Mouse (Mus musculus): ENCODE results near the gene Hexim1. TPM values are rescaled to one million over a fixed set of nuclear protein-coding genes. Genes with fewer than 3 reads are reported as not detected.

The Hexim1 gene
- polyA plus RNA-seq, 1 experiment from 2014 or later: 3.9 TPM

- Histone ChIP-seq H3K9me3 (ENCODE audit: control insufficient read depth, low read length) (no peaks in the 10 kb centered on the region), H3K4me1 (ENCODE audit: control insufficient read depth, insufficient read depth, low read length) (peaks cover 30% of the 10 kb centered on the region), H3K4me3 (replicated peaks; ENCODE audit: low read depth, low read length) (peak overlapping the region; percentile 25; the same call in 1 of the 2 replicates), H3K36me3 (ENCODE audit: control insufficient read depth, insufficient read depth, low read length) (no peaks in the 10 kb centered on the region), H3K4me2 (ENCODE audit: low read length) (peak overlapping the region; percentile 52), H3K27ac (replicated peaks; ENCODE audit: low read depth, low read length) (no peak overlapping the region), H3K27me3 (ENCODE audit: control insufficient read depth, insufficient read depth, low read length) (peaks cover 26% of the 10 kb centered on the region), H3K9ac (replicated peaks; ENCODE audit: low read length) (peak overlapping the region; percentile 39; the same call in 1 of the 2 replicates)
- DNase-seq: no peak
- 6% methylated on average over 9 of the region's 9 CpGs for WGBS
- ATAC-seq (ENCODE audit: low FRiP score, low TSS enrichment): no peak
Measured at GRCm38 (mm10) chr11:103112552-103112912, 3.5 kb upstream of the Hexim1 start.

GRCm38 (mm10) chr11:103113005-103113404 lies 3.0 kb upstream of the Hexim1 start:
- Histone ChIP-seq H3K27ac (replicated peaks; ENCODE audit: low read depth, low read length) (no peak overlapping the region), H3K4me3 (replicated peaks; ENCODE audit: low read depth, low read length) (no peak overlapping the region), H3K4me1 (ENCODE audit: control insufficient read depth, insufficient read depth, low read length) (peaks cover 31% of the 10 kb centered on the region), H3K9ac (replicated peaks; ENCODE audit: low read length) (no peak overlapping the region), H3K4me2 (ENCODE audit: low read length) (no peak overlapping the region; the same call in 1 of the 2 replicates), H3K9me3 (ENCODE audit: control insufficient read depth, low read length) (no peaks in the 10 kb centered on the region), H3K27me3 (ENCODE audit: control insufficient read depth, insufficient read depth, low read length) (peaks cover 26% of the 10 kb centered on the region), H3K36me3 (ENCODE audit: control insufficient read depth, insufficient read depth, low read length) (no peaks in the 10 kb centered on the region)
- ATAC-seq (ENCODE audit: low FRiP score, low TSS enrichment) (no peak), DNase-seq (no peak)
- WGBS: 27% methylated on average over 12 of the region's 12 CpGs

GRCm38 (mm10) chr11:103113771-103114170 lies 2.3 kb upstream of the Hexim1 start:
- Histone ChIP-seq H3K4me3 (replicated peaks; ENCODE audit: low read depth, low read length) (no peak overlapping the region), H3K9ac (replicated peaks; ENCODE audit: low read length) (no peak overlapping the region), H3K4me1 (ENCODE audit: control insufficient read depth, insufficient read depth, low read length) (peaks cover 39% of the 10 kb centered on the region), H3K27me3 (ENCODE audit: control insufficient read depth, insufficient read depth, low read length) (peaks cover 26% of the 10 kb centered on the region), H3K9me3 (ENCODE audit: control insufficient read depth, low read length) (no peaks in the 10 kb centered on the region), H3K36me3 (ENCODE audit: control insufficient read depth, insufficient read depth, low read length) (no peaks in the 10 kb centered on the region), H3K27ac (replicated peaks; ENCODE audit: low read depth, low read length) (no peak overlapping the region), H3K4me2 (ENCODE audit: low read length) (no peak overlapping the region)
- ATAC-seq (ENCODE audit: low FRiP score, low TSS enrichment) (no peak), DNase-seq (no peak)
- 83% methylated on average over 4 of the region's 4 CpGs for WGBS

- ATAC-seq (ENCODE audit: low FRiP score, low TSS enrichment): no peak
Measured at GRCm38 (mm10) chr11:103114270-103114943, 1.6 kb upstream of the Hexim1 start.

DNA sequence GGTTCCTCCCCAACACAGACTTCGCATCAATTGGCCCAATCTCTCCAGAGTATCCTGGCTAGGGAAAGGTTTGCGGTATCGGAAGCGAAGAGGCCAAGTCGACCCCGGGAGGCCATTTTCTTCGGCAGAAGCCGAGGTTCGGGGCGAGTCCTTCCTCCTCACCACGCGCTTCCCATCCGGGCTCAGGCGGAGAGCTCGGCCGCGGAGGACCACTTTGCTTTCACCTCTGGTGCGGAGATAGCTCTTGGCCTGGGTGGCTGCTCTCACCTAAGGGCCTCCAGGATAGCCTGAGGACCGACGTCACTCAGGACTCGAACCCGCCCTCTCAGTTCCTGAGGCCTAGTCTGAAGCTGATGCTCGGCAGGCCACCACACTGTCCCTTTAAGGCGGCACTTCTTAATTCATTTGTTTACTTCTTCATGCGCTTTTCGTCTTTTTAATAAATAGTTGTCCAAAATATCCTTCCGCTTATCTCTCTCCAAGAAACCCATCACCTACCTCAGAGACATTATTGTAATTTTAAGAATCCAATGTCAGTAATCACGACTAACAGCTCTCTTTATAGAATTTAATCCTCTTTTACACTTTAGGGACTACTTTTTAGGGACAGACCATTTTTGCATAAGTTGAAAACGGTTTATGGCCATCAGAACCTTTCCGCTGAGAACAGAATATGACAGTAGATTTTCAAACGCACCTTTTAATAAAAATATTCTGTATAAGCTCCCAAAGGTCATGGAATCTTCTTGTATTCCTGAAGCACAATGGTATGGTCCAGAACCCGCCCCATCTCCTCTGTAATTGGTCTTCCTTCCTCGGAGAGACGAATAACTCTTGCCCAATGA lies 646 bp upstream of the Hexim1 start:
- peak overlapping the region; percentile 93 for H3K27ac ChIP-seq (replicated peaks; ENCODE audit: low read depth, low read length)
- 1% methylated on average over 34 of the region's 34 CpGs for WGBS
- H3K9ac ChIP-seq (replicated peaks; ENCODE audit: low read length): peak overlapping the region; percentile 73
- peaks cover 42% of the 10 kb centered on the region for H3K4me1 ChIP-seq (ENCODE audit: control insufficient read depth, insufficient read depth, low read length)
- H3K9me3 ChIP-seq (ENCODE audit: control insufficient read depth, low read length): no peaks in the 10 kb centered on the region
- ATAC-seq (ENCODE audit: low FRiP score, low TSS enrichment): peak; percentile 74
- no peaks in the 10 kb centered on the region for H3K36me3 ChIP-seq (ENCODE audit: control insufficient read depth, insufficient read depth, low read length)
- DNase-seq: peak; percentile 89
- peaks cover 26% of the 10 kb centered on the region for H3K27me3 ChIP-seq (ENCODE audit: control insufficient read depth, insufficient read depth, low read length)
- H3K4me3 ChIP-seq (replicated peaks; ENCODE audit: low read depth, low read length): peak overlapping the region; percentile 55
- H3K4me2 ChIP-seq (ENCODE audit: low read length): peak overlapping the region; percentile 71

More at GRCm38 (mm10) chr11:103114270-103114943, 1.6 kb upstream of the Hexim1 start:
- no peaks in the 10 kb centered on the region for H3K36me3 ChIP-seq (ENCODE audit: control insufficient read depth, insufficient read depth, low read length)
- WGBS: 85% methylated on average over 11 of the region's 11 CpGs
- DNase-seq: no peak
- H3K4me3 ChIP-seq (replicated peaks; ENCODE audit: low read depth, low read length): peak overlapping the region; percentile 55
- H3K4me1 ChIP-seq (ENCODE audit: control insufficient read depth, insufficient read depth, low read length): peaks cover 42% of the 10 kb centered on the region
- no peaks in the 10 kb centered on the region for H3K9me3 ChIP-seq (ENCODE audit: control insufficient read depth, low read length)
- H3K27ac ChIP-seq (replicated peaks; ENCODE audit: low read depth, low read length): no peak overlapping the region
- H3K27me3 ChIP-seq (ENCODE audit: control insufficient read depth, insufficient read depth, low read length): peaks cover 26% of the 10 kb centered on the region
- peak overlapping the region; percentile 71 for H3K4me2 ChIP-seq (ENCODE audit: low read length)
- H3K9ac ChIP-seq (replicated peaks; ENCODE audit: low read length): peak overlapping the region; percentile 73; the same call in 1 of the 2 replicates

DNA sequence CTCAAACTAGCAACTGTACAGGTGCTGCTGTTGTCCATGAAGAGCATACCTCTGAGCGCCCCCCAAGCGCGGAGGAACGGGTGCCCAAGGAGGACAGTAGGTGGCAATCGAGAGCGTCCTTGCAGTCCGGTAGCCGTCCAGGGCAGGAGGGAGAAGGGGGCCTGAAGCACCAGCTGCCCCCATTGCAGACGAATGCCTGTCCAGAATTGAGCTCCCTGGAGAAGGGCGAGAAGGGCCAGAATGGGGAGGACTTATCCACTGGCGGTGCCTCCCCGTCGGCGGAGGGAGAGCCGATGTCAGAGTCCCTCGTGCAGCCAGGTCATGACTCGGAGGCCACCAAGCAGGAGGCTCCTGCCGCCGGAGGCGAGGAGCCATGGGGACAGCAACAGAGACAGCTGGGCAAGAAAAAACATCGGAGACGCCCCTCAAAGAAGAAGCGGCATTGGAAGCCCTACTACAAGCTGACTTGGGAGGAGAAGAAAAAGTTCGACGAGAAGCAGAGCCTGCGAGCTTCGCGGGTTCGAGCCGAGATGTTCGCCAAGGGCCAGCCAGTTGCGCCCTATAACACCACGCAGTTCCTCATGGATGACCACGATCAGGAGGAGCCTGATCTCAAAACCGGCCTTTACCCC lies 1.0 kb downstream of the Hexim1 start:
- Histone ChIP-seq H3K36me3 (ENCODE audit: control insufficient read depth, insufficient read depth, low read length) (no peaks in the 10 kb centered on the region), H3K27me3 (ENCODE audit: control insufficient read depth, insufficient read depth, low read length) (peaks cover 17% of the 10 kb centered on the region; the same call in 1 of the 2 replicates), H3K27ac (replicated peaks; ENCODE audit: low read depth, low read length) (peak overlapping the region; percentile 16; the same call in 1 of the 2 replicates), H3K9ac (replicated peaks; ENCODE audit: low read length) (peak overlapping the region; percentile 52), H3K4me3 (replicated peaks; ENCODE audit: low read depth, low read length) (peak overlapping the region; percentile 49), H3K4me1 (ENCODE audit: control insufficient read depth, insufficient read depth, low read length) (peaks cover 33% of the 10 kb centered on the region), H3K9me3 (ENCODE audit: control insufficient read depth, low read length) (no peaks in the 10 kb centered on the region), H3K4me2 (ENCODE audit: low read length) (peak overlapping the region; percentile 82)
- under 1% methylated on average over 35 of the region's 35 CpGs for WGBS
- peak; percentile 82 for DNase-seq
- no peak for ATAC-seq (ENCODE audit: low FRiP score, low TSS enrichment)

DNA sequence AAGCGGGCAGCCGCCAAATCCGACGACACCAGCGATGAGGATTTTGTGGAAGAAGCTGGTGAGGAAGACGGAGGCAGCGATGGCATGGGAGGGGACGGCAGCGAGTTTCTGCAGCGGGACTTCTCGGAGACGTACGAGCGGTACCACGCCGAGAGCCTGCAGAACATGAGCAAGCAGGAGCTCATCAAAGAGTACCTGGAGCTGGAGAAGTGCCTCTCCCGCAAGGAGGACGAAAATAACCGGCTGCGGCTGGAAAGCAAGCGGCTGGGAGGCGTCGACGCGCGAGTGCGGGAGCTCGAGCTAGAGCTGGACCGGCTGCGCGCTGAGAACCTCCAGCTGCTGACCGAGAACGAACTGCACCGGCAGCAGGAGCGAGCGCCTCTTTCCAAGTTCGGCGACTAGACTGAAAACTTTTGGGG lies 1.6 kb downstream of the Hexim1 start:
- H3K9ac ChIP-seq (replicated peaks; ENCODE audit: low read length): peak overlapping the region; percentile 52
- H3K4me1 ChIP-seq (ENCODE audit: control insufficient read depth, insufficient read depth, low read length): peaks cover 28% of the 10 kb centered on the region
- no peaks in the 10 kb centered on the region for H3K9me3 ChIP-seq (ENCODE audit: control insufficient read depth, low read length)
- H3K36me3 ChIP-seq (ENCODE audit: control insufficient read depth, insufficient read depth, low read length): no peaks in the 10 kb centered on the region
- H3K4me3 ChIP-seq (replicated peaks; ENCODE audit: low read depth, low read length): peak overlapping the region; percentile 49
- peaks cover 11% of the 10 kb centered on the region; the same call in 1 of the 2 replicates for H3K27me3 ChIP-seq (ENCODE audit: control insufficient read depth, insufficient read depth, low read length)
- ATAC-seq (ENCODE audit: low FRiP score, low TSS enrichment) (no peak), DNase-seq (peak; percentile 74)
- under 1% methylated on average over 38 of the region's 38 CpGs for WGBS
- H3K4me2 ChIP-seq (ENCODE audit: low read length): peak overlapping the region; percentile 82
- H3K27ac ChIP-seq (replicated peaks; ENCODE audit: low read depth, low read length): 0 out of 2 replicates have a peak overlapping the region, but pooled peaks have one; percentile 16

DNA sequence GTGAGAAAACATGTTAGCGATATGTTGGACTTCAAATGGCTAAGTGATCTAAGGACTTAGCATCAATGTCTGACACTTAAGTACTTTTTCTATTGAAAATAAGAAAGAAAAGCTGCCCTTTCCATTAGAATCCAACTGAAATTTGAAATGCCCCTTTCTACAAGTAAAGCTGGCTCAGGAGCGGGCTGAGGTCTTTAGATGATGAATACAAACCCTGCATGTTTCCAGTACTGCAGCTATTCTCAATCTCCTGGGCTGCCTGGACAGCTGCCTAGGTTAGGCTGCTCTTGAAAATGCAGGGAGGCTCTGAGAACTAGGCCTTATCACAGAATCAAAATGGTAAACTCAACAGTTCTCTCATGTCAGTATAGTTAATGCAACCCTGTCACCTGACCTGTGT lies 2.8 kb downstream of the Hexim1 start:
- WGBS: 85% methylated on average over 2 of the region's 2 CpGs
- Histone ChIP-seq H3K27ac (replicated peaks; ENCODE audit: low read depth, low read length) (no peak overlapping the region), H3K4me2 (ENCODE audit: low read length) (peak overlapping the region; percentile 82), H3K36me3 (ENCODE audit: control insufficient read depth, insufficient read depth, low read length) (no peaks in the 10 kb centered on the region), H3K9ac (replicated peaks; ENCODE audit: low read length) (no peak overlapping the region), H3K4me3 (replicated peaks; ENCODE audit: low read depth, low read length) (no peak overlapping the region), H3K4me1 (ENCODE audit: control insufficient read depth, insufficient read depth, low read length) (peaks cover 25% of the 10 kb centered on the region), H3K27me3 (ENCODE audit: control insufficient read depth, insufficient read depth, low read length) (0 out of 2 replicates have a peak, but pooled peaks cover under 1% of the 10 kb centered on the region), H3K9me3 (ENCODE audit: control insufficient read depth, low read length) (no peaks in the 10 kb centered on the region)
- DNase-seq (no peak), ATAC-seq (ENCODE audit: low FRiP score, low TSS enrichment) (no peak)

Measured in midbrain, embryonic 14.5 days (tissue).